Mouse (Mus musculus): Measurements from ENCODE around the gene Eaf1. TPM values are rescaled to one million over a fixed set of nuclear protein-coding genes. Genes with fewer than 3 reads are reported as not detected.

Eaf1 gene
- polyA plus RNA-seq, 2 experiments = 22.6 to 37.4 TPM

DNA sequence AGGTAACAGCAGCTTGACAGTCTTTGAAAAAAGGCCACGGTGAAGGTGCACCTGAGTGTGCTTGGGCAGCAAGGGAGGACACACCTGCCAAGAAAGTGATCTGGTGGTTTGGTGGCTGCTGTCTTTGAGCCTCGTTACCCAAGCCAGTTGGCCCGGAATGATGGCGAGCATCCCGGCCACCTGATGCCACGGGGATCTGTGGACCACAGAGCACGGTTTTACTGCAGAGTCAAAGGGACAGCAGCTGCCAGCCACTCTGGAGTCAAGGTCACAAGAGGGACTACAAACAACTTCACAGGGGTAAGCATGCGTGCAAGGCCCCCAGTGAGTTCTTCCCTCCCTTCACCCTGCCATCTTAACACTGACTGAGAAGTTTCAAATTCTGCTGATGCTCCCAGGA lies 63.1 kb downstream of the Eaf1 start:
- Histone ChIP-seq H3K27me3 (ENCODE audit: control insufficient read depth, insufficient read depth, low read length) (no peaks in the 10 kb centered on the region), H3K4me3 (replicated peaks; ENCODE audit: low read length) (no peak overlapping the region), H3K36me3 (ENCODE audit: control insufficient read depth, insufficient read depth, low read length) (no peaks in the 10 kb centered on the region), H3K4me1 (ENCODE audit: control insufficient read depth, insufficient read depth, low read length) (peaks cover 10% of the 10 kb centered on the region; the same call in 1 of the 2 replicates), H3K9me3 (ENCODE audit: control insufficient read depth, low read length) (no peaks in the 10 kb centered on the region), H3K9ac (ENCODE audit: low read depth, low read length, severe bottlenecking) (no peak overlapping the region), H3K27ac (replicated peaks; ENCODE audit: low read depth, low read length) (no peak overlapping the region), H3K4me2 (replicated peaks; ENCODE audit: low read depth, low read length, severe bottlenecking) (no peak overlapping the region)
- no peak for DNase-seq (ENCODE audit: low spot score)
- WGBS = 71% methylated on average over 8 of the region's 8 CpGs
- ATAC-seq (ENCODE audit: low FRiP score, low read depth) = no peak
- no peak for TF ChIP-seq POLR2A (IDR thresholded peaks at IDR 0.05; ENCODE audit: borderline replicate concordance, extremely low read depth, insufficient read depth, insufficient read length)

- 72% methylated on average over 9 of the region's 9 CpGs for WGBS
These were observed 63.6 kb downstream of the Eaf1 start for GRCm38 (mm10) chr14:31557784-31558183.

DNA sequence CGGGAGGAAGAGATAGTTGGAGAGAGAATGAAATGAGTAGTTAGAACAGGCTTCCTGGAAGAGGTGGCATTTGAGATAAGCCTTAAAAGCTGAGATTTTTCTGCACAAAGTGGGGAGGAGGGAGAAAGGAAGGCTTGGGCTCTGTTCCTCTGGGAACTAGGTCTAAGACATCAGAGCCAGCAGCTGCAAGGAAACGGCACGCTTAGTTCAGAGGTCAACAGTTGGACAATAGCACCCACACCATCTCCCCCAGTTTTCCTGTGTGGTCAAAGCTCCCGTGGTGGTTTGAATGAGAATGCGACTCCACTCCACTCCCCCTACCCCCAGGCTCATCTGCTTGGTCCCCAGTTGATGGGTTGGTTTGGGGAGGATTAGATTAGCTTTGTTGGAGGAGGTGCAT lies 65.0 kb downstream of the Eaf1 start:
- Histone ChIP-seq H3K36me3 (ENCODE audit: control insufficient read depth, insufficient read depth, low read length) (no peaks in the 10 kb centered on the region), H3K9ac (ENCODE audit: low read depth, low read length, severe bottlenecking) (no peak overlapping the region), H3K27ac (replicated peaks; ENCODE audit: low read depth, low read length) (no peak overlapping the region), H3K27me3 (ENCODE audit: control insufficient read depth, insufficient read depth, low read length) (no peaks in the 10 kb centered on the region), H3K4me1 (ENCODE audit: control insufficient read depth, insufficient read depth, low read length) (peaks cover 10% of the 10 kb centered on the region; the same call in 1 of the 2 replicates), H3K4me3 (replicated peaks; ENCODE audit: low read length) (no peak overlapping the region), H3K4me2 (replicated peaks; ENCODE audit: low read depth, low read length, severe bottlenecking) (no peak overlapping the region), H3K9me3 (ENCODE audit: control insufficient read depth, low read length) (no peaks in the 10 kb centered on the region)
- no peak for TF ChIP-seq POLR2A (IDR thresholded peaks at IDR 0.05; ENCODE audit: borderline replicate concordance, extremely low read depth, insufficient read depth, insufficient read length)
- DNase-seq (ENCODE audit: low spot score) (no peak), ATAC-seq (ENCODE audit: low FRiP score, low read depth) (no peak)
- WGBS = 75% methylated on average over 5 of the region's 5 CpGs

More at GRCm38 (mm10) chr14:31557784-31558183, 63.6 kb downstream of the Eaf1 start:
- H3K9me3 ChIP-seq (ENCODE audit: control insufficient read depth, low read length) = no peaks in the 10 kb centered on the region
- ATAC-seq (ENCODE audit: low FRiP score, low read depth) (no peak), DNase-seq (ENCODE audit: low spot score) (no peak)
- H3K4me3 ChIP-seq (replicated peaks; ENCODE audit: low read length) = no peak overlapping the region
- H3K27me3 ChIP-seq (ENCODE audit: control insufficient read depth, insufficient read depth, low read length) = no peaks in the 10 kb centered on the region
- no peak overlapping the region for H3K9ac ChIP-seq (ENCODE audit: low read depth, low read length, severe bottlenecking)
- H3K36me3 ChIP-seq (ENCODE audit: control insufficient read depth, insufficient read depth, low read length) = no peaks in the 10 kb centered on the region
- no peak overlapping the region for H3K27ac ChIP-seq (replicated peaks; ENCODE audit: low read depth, low read length)
- H3K4me1 ChIP-seq (ENCODE audit: control insufficient read depth, insufficient read depth, low read length) = peaks cover 10% of the 10 kb centered on the region; the same call in 1 of the 2 replicates
- TF ChIP-seq POLR2A (IDR thresholded peaks at IDR 0.05; ENCODE audit: borderline replicate concordance, extremely low read depth, insufficient read depth, insufficient read length) = no peak
- no peak overlapping the region for H3K4me2 ChIP-seq (replicated peaks; ENCODE audit: low read depth, low read length, severe bottlenecking)

Other genes starting within 250 kb of the Eaf1 start
- 9.5 and 10.5 TPM in 2 replicates for gene Phf7, start 243.1 kb upstream of the Eaf1 start, polyA plus RNA-seq (2012; rRNA removed)
- 11.8 and 12.3 TPM in 2 replicates for gene Phf7, start 243.1 kb upstream of the Eaf1 start, polyA plus RNA-seq (2014; fragmentation: Nextera tagmentation; extraction: Ambion mirVana)
- gene Bap1, start 242.9 kb upstream of the Eaf1 start, polyA plus RNA-seq (2012; rRNA removed) = 90.1 and 108 TPM in 2 replicates
- 71.7 and 76.4 TPM in 2 replicates for gene Bap1, start 242.9 kb upstream of the Eaf1 start, polyA plus RNA-seq (2014; fragmentation: Nextera tagmentation; extraction: Ambion mirVana)
- 12.1 and 16.6 TPM in 2 replicates for gene Dnah1, start 170.5 kb upstream of the Eaf1 start, polyA plus RNA-seq (2012; rRNA removed)
- 5.6 and 7.8 TPM in 2 replicates for gene Dnah1, start 170.5 kb upstream of the Eaf1 start, polyA plus RNA-seq (2014; fragmentation: Nextera tagmentation; extraction: Ambion mirVana)
- gene Capn7, start 157.8 kb upstream of the Eaf1 start, polyA plus RNA-seq (2012; rRNA removed) = 37.3 and 44.7 TPM in 2 replicates
- 44.1 and 45.6 TPM in 2 replicates for gene Capn7, start 157.8 kb upstream of the Eaf1 start, polyA plus RNA-seq (2014; fragmentation: Nextera tagmentation; extraction: Ambion mirVana)
- 37.4 and 49.1 TPM in 2 replicates for gene Sh3bp5, start 58.3 kb upstream of the Eaf1 start, polyA plus RNA-seq (2012; rRNA removed)
- 22.2 and 28.4 TPM in 2 replicates for gene Sh3bp5, start 58.3 kb upstream of the Eaf1 start, polyA plus RNA-seq (2014; fragmentation: Nextera tagmentation; extraction: Ambion mirVana)
- gene Mettl6, start 641 bp downstream of the Eaf1 start, polyA plus RNA-seq (2012; rRNA removed) = 26.8 and 31.3 TPM in 2 replicates
- 59.8 and 67.6 TPM in 2 replicates for gene Mettl6, start 641 bp downstream of the Eaf1 start, polyA plus RNA-seq (2014; fragmentation: Nextera tagmentation; extraction: Ambion mirVana)
- 4.3 and 5.1 TPM in 2 replicates for gene Colq, start 96.9 kb downstream of the Eaf1 start, polyA plus RNA-seq (2012; rRNA removed)
- gene Colq, start 96.9 kb downstream of the Eaf1 start, polyA plus RNA-seq (2014; fragmentation: Nextera tagmentation; extraction: Ambion mirVana) = 3.8 and 4.9 TPM in 2 replicates
- not detected in 2 replicates for gene Gm49387, start 146.5 kb downstream of the Eaf1 start, polyA plus RNA-seq (2012; rRNA removed)
- gene Gm49387, start 146.5 kb downstream of the Eaf1 start, polyA plus RNA-seq (2014; fragmentation: Nextera tagmentation; extraction: Ambion mirVana) = 3.0 TPM in 1 of 2 replicates, not detected in the other
- 52.0 and 70.2 TPM in 2 replicates for gene Btd, start 146.6 kb downstream of the Eaf1 start, polyA plus RNA-seq (2012; rRNA removed)
- gene Btd, start 146.6 kb downstream of the Eaf1 start, polyA plus RNA-seq (2014; fragmentation: Nextera tagmentation; extraction: Ambion mirVana) = 34.7 and 35.8 TPM in 2 replicates
- gene Hacl1, start 146.9 kb downstream of the Eaf1 start, polyA plus RNA-seq (2012; rRNA removed) = 14.7 and 18.2 TPM in 2 replicates
- gene Hacl1, start 146.9 kb downstream of the Eaf1 start, polyA plus RNA-seq (2014; fragmentation: Nextera tagmentation; extraction: Ambion mirVana) = 16.5 and 16.6 TPM in 2 replicates

All from limb, embryonic 14.5 days (tissue).